Mouse (Mus musculus): ENCODE data around the gene Gapdh. TPM values are rescaled to one million over a fixed set of nuclear protein-coding genes. Genes with fewer than 3 reads are reported as not detected.

Gapdh gene
- total RNA-seq, 4 experiments from 2014 or later = 2,500 to 2,996 (median 2,728) TPM

Small RNAs within 50 kb of the gene (microRNA-seq; reads per million reads assigned to microRNA genes)
- 0.64 to 1.0 reads per million in 2 experiments for gene Mir3098

Other genes starting within 250 kb of the Gapdh start
- gene Ptms, start 246.4 kb downstream of the Gapdh start, total RNA-seq (2022) = 100 to 1,000 TPM; 881 to 936 (median 911) TPM
- gene Mlf2, start 235.1 kb downstream of the Gapdh start, total RNA-seq (2022) = 100 to 1,000 TPM; 564 to 596 (median 590) TPM
- gene Cops7a, start 200.9 kb downstream of the Gapdh start, total RNA-seq (2022) = 100 to 1,000 TPM; 129 to 152 (median 145) TPM
- 100 to 1,000 TPM; 115 to 179 (median 146) TPM for gene Pianp, start 169.8 kb downstream of the Gapdh start, total RNA-seq (2022)
- gene Zfp384, start 157.3 kb downstream of the Gapdh start, total RNA-seq (2022) = 10 to 100 TPM; 44.6 to 54.5 (median 50.6) TPM
- gene Ing4, start 126.7 kb downstream of the Gapdh start, total RNA-seq (2022) = 10 to 100 TPM; 50.1 to 63.5 (median 55.4) TPM
- 10 to 100 TPM; 12.8 to 20.9 (median 15.6) TPM for gene Acrbp, start 116.8 kb downstream of the Gapdh start, total RNA-seq (2022)
- gene Lpar5, start 98.5 kb downstream of the Gapdh start, total RNA-seq (2022) = 1 to 10 TPM in 3 of 4 experiments, under 1 TPM in 1; 0.23 to 3.9 (median 1.9) TPM
- gene Chd4, start 70.5 kb downstream of the Gapdh start, total RNA-seq (2022) = 100 to 1,000 TPM; 159 to 187 (median 175) TPM
- gene Nop2, start 34.6 kb downstream of the Gapdh start, total RNA-seq (2022) = 10 to 100 TPM; 33.0 to 33.9 (median 33.5) TPM
- gene Iffo1, start 21.2 kb downstream of the Gapdh start, total RNA-seq (2022) = 10 to 100 TPM; 67.2 to 78.4 (median 74.4) TPM
- gene Ncapd2, start 25.2 kb upstream of the Gapdh start, total RNA-seq (2022) = 10 to 100 TPM; 21.7 to 33.4 (median 23.7) TPM
- gene Mrpl51, start 25.3 kb upstream of the Gapdh start, total RNA-seq (2022) = 10 to 100 TPM; 63.7 to 67.8 (median 64.6) TPM
- gene Vamp1, start 49.1 kb upstream of the Gapdh start, total RNA-seq (2022) = 100 to 1,000 TPM in 1 of 4 experiments, 10 to 100 TPM in 3; 80.8 to 101 (median 90.5) TPM
- 1 to 10 TPM; 4.0 to 6.8 (median 5.0) TPM for gene Tapbpl, start 65.4 kb upstream of the Gapdh start, total RNA-seq (2022)
- not detected for gene Cd27, start 70.5 kb upstream of the Gapdh start, total RNA-seq (2022)
- gene Tuba3a, start 119.6 kb upstream of the Gapdh start, total RNA-seq (2022) = under 1 TPM in 2 of 4 experiments, not detected in 2; 0.20 to 0.31 TPM
- gene Ltbr, start 147.4 kb upstream of the Gapdh start, total RNA-seq (2022) = 10 to 100 TPM in 2 of 4 experiments, 1 to 10 TPM in 2; 8.1 to 16.8 (median 11.5) TPM
- gene Scnn1a, start 154.2 kb upstream of the Gapdh start, total RNA-seq (2022) = 1 to 10 TPM; 4.3 to 5.6 (median 5.3) TPM
- 10 to 100 TPM; 11.0 to 36.7 (median 21.8) TPM for gene Tnfrsf1a, start 182.9 kb upstream of the Gapdh start, total RNA-seq (2022)
- gene Plekhg6, start 214.3 kb upstream of the Gapdh start, total RNA-seq (2022) = under 1 TPM in 1 of 4 experiments, not detected in 3; 0.12 TPM